Mouse (Mus musculus) thymus, adult 2 months (tissue): ENCODE measurements around the gene Kirrel3.

Experiments
- CTCF ChIP-seq: fragments of 200-500 bp; IDR thresholded peaks from 2 replicates; pipeline ENCODE4 v1.5.1; 2012; ENCODE audit warnings: mild to moderate bottlenecking, control low read depth, low read length, moderate library complexity, borderline replicate concordance; ENCODE audit not compliant: control insufficient read depth, poor library complexity, insufficient read depth; ENCODE audit errors: extremely low read depth
- POLR2A ChIP-seq: fragments of 200-500 bp; IDR thresholded peaks from 2 replicates; pipeline ENCODE4 v1.6.1; 2012; ENCODE audit warnings: mild to moderate bottlenecking, low read length, control low read depth, moderate library complexity; ENCODE audit not compliant: control insufficient read depth, poor library complexity, insufficient read depth; ENCODE audit errors: extremely low read depth

DNA sequence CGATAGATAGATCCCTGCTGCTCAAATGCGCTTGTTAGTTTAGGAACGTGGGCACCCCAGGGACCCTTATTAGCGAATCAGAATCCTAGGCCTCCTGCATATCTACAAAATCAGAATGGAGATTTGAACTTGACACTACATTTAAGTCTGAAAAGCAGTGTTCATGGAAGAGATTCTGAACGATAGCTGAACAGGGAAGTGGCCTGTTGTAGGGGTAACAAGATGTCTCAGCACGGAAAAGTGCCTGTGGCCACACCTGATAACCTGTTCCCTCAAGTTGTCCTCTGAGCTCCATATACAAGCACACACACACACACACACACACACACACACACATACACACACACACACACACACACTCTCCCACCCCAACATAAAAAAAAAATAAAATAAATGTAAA is 571.9 kb downstream of the Kirrel3 start:
- TF ChIP-seq CTCF: no peak
- no peak for TF ChIP-seq POLR2A
